Mouse (Mus musculus) inflammation-experienced regulatory T-cells, adult 16 weeks (primary cell): Measurements from ENCODE around the gene Btbd9. TPM values are rescaled to one million over a fixed set of nuclear protein-coding genes. Genes with fewer than 3 reads are reported as not detected.

ENCODE experiments used
- polyA plus RNA-seq: library from polyadenylated mRNA; unstranded; fragments of 100-300 nt; shearing (Covaris generic); gene quantifications from one replicate; pipeline ENCODE4 v1.2.1, GENCODE M21; 2017

The Btbd9 gene
- polyA plus RNA-seq = 72.4 TPM

DNA sequence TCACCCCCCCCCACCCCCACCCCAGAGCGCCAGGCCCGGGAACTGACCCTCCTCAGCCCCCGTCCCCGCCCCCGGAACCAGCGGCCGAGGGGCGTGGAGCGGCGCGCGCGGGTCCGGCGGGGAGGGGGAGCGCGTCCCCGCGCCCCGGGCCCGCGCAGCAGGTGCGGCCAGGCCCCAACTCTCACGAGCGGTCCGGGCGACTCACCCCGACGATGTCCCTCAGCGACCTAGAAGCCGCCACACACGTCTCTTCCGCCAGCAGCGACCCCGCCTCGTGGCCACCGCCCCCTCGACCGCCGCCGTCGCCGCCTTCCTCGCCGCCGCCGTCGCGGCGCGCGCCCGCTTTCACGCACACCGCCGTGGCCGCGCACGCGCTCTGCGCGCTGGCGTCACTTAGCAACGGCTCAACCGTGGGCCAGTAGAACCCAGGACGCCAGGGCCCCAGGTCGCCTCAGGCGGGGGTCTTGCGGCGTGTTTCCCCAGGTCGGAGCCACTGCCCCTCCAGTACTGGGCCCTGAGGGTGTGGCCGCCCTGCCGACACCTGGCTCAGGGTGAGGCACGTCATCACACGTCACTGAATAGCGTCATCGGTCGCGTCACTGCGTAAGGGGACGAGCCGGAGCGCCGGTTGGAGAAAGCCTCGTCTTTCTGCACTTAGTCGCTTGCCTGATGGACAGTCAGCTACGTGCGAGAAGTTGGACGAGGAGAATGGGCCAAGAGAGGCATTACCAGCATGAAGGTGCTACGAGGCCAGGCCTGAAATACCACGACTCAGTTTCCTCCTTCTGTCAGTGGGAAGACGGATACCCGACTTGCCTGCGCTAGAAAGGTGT is at the start of gene Btbd9:
Btbd9 (minus strand) TSS at position 548 of the 833 bp plus-strand sequence.

DNA sequence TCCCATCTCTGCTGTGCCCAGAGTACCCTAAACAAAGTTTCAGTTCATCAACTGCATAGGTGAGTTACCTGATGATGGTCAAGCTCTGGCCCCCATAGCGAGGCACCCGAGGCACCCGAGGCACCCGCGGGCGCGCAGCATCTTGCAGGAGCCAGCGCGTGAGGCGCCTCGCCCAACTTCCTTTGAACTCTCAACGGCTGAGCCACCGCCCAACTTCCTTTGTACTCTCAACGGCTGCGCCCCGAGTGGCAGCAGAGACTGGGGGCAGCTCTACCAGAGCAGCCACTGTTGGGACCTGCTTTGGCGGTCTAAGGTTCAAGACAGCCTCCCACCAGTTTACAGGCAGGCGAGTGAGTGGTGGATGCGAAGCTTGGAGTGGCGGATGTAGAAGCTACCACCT is 47.8 kb upstream of the Btbd9 start, which contains the start of gene Dnah8:
Dnah8 (plus strand) TSS at position 223 of the 400 bp plus-strand sequence.

Other genes with a start within 250 kb of the Btbd9 start
- 21.0 TPM for gene Dnah8, start 47.9 kb upstream of the Btbd9 start, polyA plus RNA-seq
- 127 TPM for gene Glo1, start 50.4 kb upstream of the Btbd9 start, polyA plus RNA-seq